Mouse (Mus musculus) midbrain, embryonic 13.5 days (tissue): Measurements from ENCODE around the gene Scgb1a1. TPM values are rescaled to one million over a fixed set of nuclear protein-coding genes. Genes with fewer than 3 reads are reported as not detected.
"Not testable (repeated sequence)": the region's sequence is repeated elsewhere in the genome, so short reads cannot be mapped to it uniquely, and the experiment has no call there.

Source experiments
- ATAC-seq: fragments of 200-750 bp; cut with Nextera tagmentation; 2 replicates; pipeline ENCODE4 v1.8.0; 2017; ENCODE audit warnings: mild to moderate bottlenecking, moderate TSS enrichment, moderate library complexity
- H3K27ac ChIP-seq: fragments of 300-500 bp; sonication (generic); 2 replicates; pipeline ENCODE4 v1.5.1; 2015; ENCODE audit warnings: inconsistent platforms, mild to moderate bottlenecking, moderate library complexity
- H3K27me3 ChIP-seq: fragments of 300-500 bp; sonication (generic); 2 replicates; pipeline ENCODE4 v1.6.1; 2015; ENCODE audit warnings: mild to moderate bottlenecking, inconsistent platforms
- H3K36me3 ChIP-seq: fragments of 300-500 bp; sonication (generic); 2 replicates; pipeline ENCODE4 v1.6.1; 2015; ENCODE audit warnings: mild to moderate bottlenecking, inconsistent platforms
- H3K4me1 ChIP-seq: fragments of 300-500 bp; sonication (generic); replicated peaks from 2 replicates; pipeline ENCODE4 v1.6.1; 2015; ENCODE audit warnings: inconsistent platforms
- H3K4me2 ChIP-seq: fragments of 300-500 bp; sonication (generic); replicated peaks from 2 replicates; pipeline ENCODE4 v1.6.1; 2015; ENCODE audit warnings: moderate library complexity, mild to moderate bottlenecking, inconsistent platforms
- H3K4me3 ChIP-seq: fragments of 300-500 bp; sonication (generic); replicated peaks from 2 replicates; pipeline ENCODE4 v1.5.1; 2015; ENCODE audit warnings: mild to moderate bottlenecking, inconsistent platforms
- H3K9ac ChIP-seq: fragments of 300-500 bp; sonication (generic); replicated peaks from 2 replicates; pipeline ENCODE4 v1.6.1; 2015; ENCODE audit warnings: mild to moderate bottlenecking, inconsistent platforms
- H3K9me3 ChIP-seq: fragments of 300-500 bp; sonication (generic); 2 replicates; pipeline ENCODE4 v1.6.1; 2016; ENCODE audit warnings: mild to moderate bottlenecking, inconsistent platforms
- WGBS: fragments of 180-500 bp; shearing (Covaris S2); methylation state at CpG from one replicate; pipeline ENCODE4 v1.1.7; 2015; 5-methylcytosine and 5-hydroxymethylcytosine counted together
- polyA plus RNA-seq: library from polyadenylated mRNA; unstranded; fragments of >200 nt; fragmentation: Nextera tagmentation; extraction: Ambion mirVana; gene quantifications from 2 replicates; pipeline ENCODE4 v1.2.1, GENCODE M21; 2015

The Scgb1a1 gene
- polyA plus RNA-seq, 1 experiment from 2014 or later = not detected

DNA sequence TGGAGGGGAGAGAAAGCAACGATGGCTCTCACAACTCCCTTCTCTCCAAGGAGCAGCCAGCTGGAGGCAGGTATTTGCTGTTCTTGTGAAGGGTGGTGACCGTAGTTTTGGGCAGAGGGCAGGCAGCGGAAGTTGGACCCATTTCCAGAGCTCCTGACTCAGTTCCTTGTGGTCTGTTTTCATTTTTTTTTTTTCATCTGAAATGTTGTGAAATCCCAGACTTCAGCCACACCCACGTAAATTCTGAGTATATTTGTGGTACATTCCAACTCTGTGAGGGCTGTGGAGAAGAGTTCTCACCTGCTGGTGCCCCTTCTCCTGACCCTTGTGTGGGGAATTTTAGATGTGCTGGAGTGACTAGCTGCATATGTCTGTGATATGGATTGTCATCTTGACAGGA lies 27.7 kb downstream of the Scgb1a1 start:
- no peak for ATAC-seq
- Histone ChIP-seq H3K27me3 (no peaks in the 10 kb centered on the region), H3K27ac (no peak overlapping the region), H3K4me2 (no peak overlapping the region), H3K9me3 (no peaks in the 10 kb centered on the region), H3K4me1 (no peaks in the 10 kb centered on the region), H3K4me3 (no peak overlapping the region), H3K9ac (no peak overlapping the region), H3K36me3 (no peaks in the 10 kb centered on the region)
- WGBS = 77% methylated on average over 4 of the region's 4 CpGs

GRCm38 (mm10) chr19:9059391-9059790 lies 28.4 kb downstream of the Scgb1a1 start:
- 85% methylated on average over 7 of the region's 7 CpGs for WGBS
- Histone ChIP-seq H3K4me3 (no peak overlapping the region), H3K4me2 (no peak overlapping the region), H3K27ac (no peak overlapping the region), H3K36me3 (no peaks in the 10 kb centered on the region), H3K9me3 (no peaks in the 10 kb centered on the region), H3K27me3 (no peaks in the 10 kb centered on the region), H3K4me1 (no peaks in the 10 kb centered on the region), H3K9ac (no peak overlapping the region)
- ATAC-seq = no peak

GRCm38 (mm10) chr19:9058944-9059343 lies 28.8 kb downstream of the Scgb1a1 start:
- no peaks in the 10 kb centered on the region for H3K9me3 ChIP-seq
- no peaks in the 10 kb centered on the region for H3K4me1 ChIP-seq
- H3K4me2 ChIP-seq = no peak overlapping the region
- H3K36me3 ChIP-seq = no peaks in the 10 kb centered on the region
- no peaks in the 10 kb centered on the region for H3K27me3 ChIP-seq
- ATAC-seq = no peak
- 80% methylated on average over 4 of the region's 4 CpGs for WGBS
- H3K27ac ChIP-seq = no peak overlapping the region
- H3K9ac ChIP-seq = no peak overlapping the region
- no peak overlapping the region for H3K4me3 ChIP-seq

GRCm38 (mm10) chr19:9058331-9058884 lies 29.4 kb downstream of the Scgb1a1 start:
- Histone ChIP-seq H3K27me3 (no peaks in the 10 kb centered on the region), H3K36me3 (no peaks in the 10 kb centered on the region), H3K4me2 (no peak overlapping the region), H3K4me3 (no peak overlapping the region), H3K9me3 (no peaks in the 10 kb centered on the region), H3K4me1 (no peaks in the 10 kb centered on the region), H3K9ac (no peak overlapping the region), H3K27ac (no peak overlapping the region)
- WGBS = 76% methylated on average over 1 of the region's 1 CpGs
- ATAC-seq = no peak

- Histone ChIP-seq H3K4me3 (no peak overlapping the region), H3K9me3 (no peaks in the 10 kb centered on the region), H3K36me3 (no peaks in the 10 kb centered on the region), H3K27ac (no peak overlapping the region), H3K4me2 (no peak overlapping the region), H3K27me3 (no peaks in the 10 kb centered on the region), H3K9ac (no peak overlapping the region), H3K4me1 (no peaks in the 10 kb centered on the region)
- ATAC-seq = no peak
These were observed 30.1 kb downstream of the Scgb1a1 start for GRCm38 (mm10) chr19:9057679-9058078.

DNA sequence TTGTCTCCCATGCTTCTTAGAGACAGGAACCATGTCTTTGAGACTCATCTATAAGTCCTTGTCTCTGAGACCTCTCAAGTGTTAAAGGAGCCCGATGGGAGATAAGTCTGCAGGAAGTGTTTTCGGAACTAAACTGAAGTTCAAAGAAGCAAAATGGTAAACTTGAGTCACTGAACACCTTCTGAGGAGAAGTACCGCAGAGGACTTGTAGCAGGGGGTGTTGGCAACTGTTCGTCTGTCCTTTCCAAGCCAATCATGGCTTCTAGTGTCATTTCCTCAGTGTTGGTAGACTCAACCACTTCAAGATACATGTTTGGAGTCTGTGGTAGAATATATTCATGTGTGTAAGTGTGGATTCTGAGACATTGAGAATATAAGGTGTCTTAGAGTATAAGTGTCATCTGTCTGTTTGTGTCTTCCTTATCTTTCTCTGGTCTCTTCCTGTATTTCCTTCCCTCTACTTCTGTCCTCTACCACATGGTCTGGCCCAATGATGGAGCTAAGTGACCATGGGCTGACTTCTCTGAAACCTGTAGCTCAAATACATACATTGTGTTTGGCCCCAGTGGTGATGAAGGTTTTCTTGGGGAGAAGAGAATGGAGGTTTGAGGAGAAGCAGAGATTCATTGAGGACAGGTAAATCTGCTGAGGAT lies 31.9 kb downstream of the Scgb1a1 start:
- H3K36me3 ChIP-seq = no peaks in the 10 kb centered on the region
- H3K4me3 ChIP-seq = no peak overlapping the region
- H3K4me1 ChIP-seq = no peaks in the 10 kb centered on the region
- H3K9ac ChIP-seq = no peak overlapping the region
- no peak for ATAC-seq
- H3K27ac ChIP-seq = no peak overlapping the region
- WGBS = 94% methylated on average over 4 of the region's 4 CpGs
- no peaks in the 10 kb centered on the region for H3K9me3 ChIP-seq
- H3K4me2 ChIP-seq = no peak overlapping the region
- H3K27me3 ChIP-seq = no peaks in the 10 kb centered on the region

GRCm38 (mm10) chr19:9055153-9055552 lies 32.6 kb downstream of the Scgb1a1 start:
- 34% methylated on average over 2 of the region's 2 CpGs for WGBS

GRCm38 (mm10) chr19:9052803-9053431 lies 34.8 kb downstream of the Scgb1a1 start:
- H3K4me1 ChIP-seq = no peaks in the 10 kb centered on the region
- H3K4me2 ChIP-seq = no peak overlapping the region
- 72% methylated on average over 6 of the region's 6 CpGs for WGBS
- no peaks in the 10 kb centered on the region for H3K9me3 ChIP-seq
- H3K27ac ChIP-seq = no peak overlapping the region
- ATAC-seq = no peak
- no peak overlapping the region for H3K4me3 ChIP-seq
- no peaks in the 10 kb centered on the region for H3K36me3 ChIP-seq
- no peaks in the 10 kb centered on the region for H3K27me3 ChIP-seq
- H3K9ac ChIP-seq = no peak overlapping the region

More at GRCm38 (mm10) chr19:9055153-9055552, 32.6 kb downstream of the Scgb1a1 start:
- H3K4me2 ChIP-seq = no peak overlapping the region
- H3K36me3 ChIP-seq = no peaks in the 10 kb centered on the region
- no peak overlapping the region for H3K4me3 ChIP-seq
- no peaks in the 10 kb centered on the region for H3K9me3 ChIP-seq
- H3K4me1 ChIP-seq = no peaks in the 10 kb centered on the region
- no peaks in the 10 kb centered on the region for H3K27me3 ChIP-seq
- H3K9ac ChIP-seq = no peak overlapping the region
- no peak overlapping the region for H3K27ac ChIP-seq
- ATAC-seq = no peak

DNA sequence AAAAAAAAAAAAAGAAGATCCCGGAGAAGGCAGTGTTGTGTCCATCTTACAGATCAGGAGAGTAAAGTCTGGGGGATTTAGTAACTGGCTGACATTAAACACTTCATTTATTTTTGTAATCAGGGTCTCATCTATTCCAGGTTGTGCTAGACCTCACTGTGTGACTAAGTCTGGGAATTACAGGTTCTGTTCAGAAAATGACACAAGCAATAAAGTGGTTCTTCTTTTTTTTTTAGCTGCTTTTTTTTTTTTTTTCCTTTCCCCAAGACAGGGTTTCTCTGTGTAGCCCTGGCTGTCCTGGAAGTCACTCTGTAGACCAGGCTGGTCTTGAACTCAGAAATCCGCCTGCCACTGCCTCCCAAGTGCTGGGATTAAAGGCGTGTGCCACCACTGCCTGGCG lies 35.8 kb downstream of the Scgb1a1 start:
- WGBS = 88% methylated on average over 4 of the region's 4 CpGs
- not testable (repeated sequence) for H3K4me1 ChIP-seq, H3K9ac ChIP-seq, H3K4me2 ChIP-seq, H3K36me3 ChIP-seq, H3K4me3 ChIP-seq, H3K9me3 ChIP-seq, ATAC-seq, H3K27ac ChIP-seq, H3K27me3 ChIP-seq

DNA sequence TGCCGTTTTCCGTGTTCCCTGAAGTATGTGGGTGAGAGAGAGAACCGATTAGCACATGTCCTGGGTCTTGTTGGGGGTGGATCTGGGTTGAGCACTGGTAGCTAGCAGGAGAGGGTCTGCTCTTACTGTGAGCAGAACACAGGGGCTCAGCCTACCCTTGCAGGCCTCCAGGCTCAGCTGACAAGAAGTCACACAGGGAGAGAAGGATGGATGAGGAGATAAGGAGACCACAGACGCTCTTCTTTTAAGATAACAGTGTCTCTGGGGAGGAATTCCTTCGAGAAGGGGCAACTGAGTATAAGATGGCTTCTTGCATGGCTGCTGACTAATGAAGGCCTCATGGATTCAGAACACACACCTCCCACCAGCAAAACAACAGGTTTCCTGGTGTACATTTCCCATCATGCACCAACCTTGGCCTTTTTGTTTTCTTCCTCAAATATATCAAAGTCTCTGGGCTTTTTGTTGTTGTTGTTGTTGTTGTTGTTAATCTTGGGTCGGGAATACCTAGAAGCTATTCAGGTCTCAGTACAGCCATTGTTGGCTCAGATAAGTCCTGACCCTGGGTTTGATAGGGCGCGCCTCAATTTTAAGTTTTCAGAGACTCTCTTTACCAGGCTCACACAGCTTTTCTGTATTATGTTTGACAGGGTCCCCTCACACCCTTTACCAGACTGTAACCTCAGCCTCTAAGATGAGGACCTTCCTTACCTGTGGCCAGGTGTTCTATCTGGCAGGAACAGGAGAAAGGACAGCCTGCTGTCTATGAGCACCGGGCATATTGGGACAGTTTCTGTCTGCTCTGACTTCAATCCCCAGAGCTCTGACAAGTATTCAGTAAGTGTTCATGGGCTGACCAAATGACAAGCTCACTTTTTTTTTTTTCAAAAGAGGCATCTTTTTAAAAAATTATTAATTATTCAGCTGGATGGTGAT lies 37.2 kb downstream of the Scgb1a1 start:
- no peak overlapping the region for H3K4me3 ChIP-seq
- no peak overlapping the region for H3K27ac ChIP-seq
- no peaks in the 10 kb centered on the region for H3K4me1 ChIP-seq
- ATAC-seq = no peak
- no peak overlapping the region for H3K4me2 ChIP-seq
- 84% methylated on average over 9 of the region's 9 CpGs for WGBS
- no peak overlapping the region for H3K9ac ChIP-seq
- H3K36me3 ChIP-seq = no peaks in the 10 kb centered on the region
- H3K9me3 ChIP-seq = no peaks in the 10 kb centered on the region
- H3K27me3 ChIP-seq = no peaks in the 10 kb centered on the region

GRCm38 (mm10) chr19:9048981-9049687 lies 38.6 kb downstream of the Scgb1a1 start:
- Histone ChIP-seq H3K27ac (no peak overlapping the region), H3K36me3 (no peaks in the 10 kb centered on the region), H3K9me3 (no peaks in the 10 kb centered on the region), H3K4me3 (no peak overlapping the region), H3K9ac (no peak overlapping the region), H3K27me3 (no peaks in the 10 kb centered on the region), H3K4me1 (no peaks in the 10 kb centered on the region), H3K4me2 (no peak overlapping the region)
- WGBS = 97% methylated on average over 4 of the region's 4 CpGs
- ATAC-seq = no peak
